Mouse (Mus musculus) layer of hippocampus, postnatal 36 days (tissue): ENCODE data around the gene Sirpb1a. TPM values are rescaled to one million over a fixed set of nuclear protein-coding genes. Genes with fewer than 3 reads are reported as not detected.
"Not testable (repeated sequence)": the region's sequence is repeated elsewhere in the genome, so short reads cannot be mapped to it uniquely, and the experiment has no call there.

ENCODE experiments used
- DNase-seq, 2 experiments: peaks; one replicate each; pipeline ENCODE4 v3.0.0; 2022
- total RNA-seq, 2 experiments: library from RNA; stranded (reverse); gene quantifications; 2 replicates each; pipeline ENCODE4 v1.2.3; 2021

The Sirpb1a gene
- total RNA-seq = not detected

DNA sequence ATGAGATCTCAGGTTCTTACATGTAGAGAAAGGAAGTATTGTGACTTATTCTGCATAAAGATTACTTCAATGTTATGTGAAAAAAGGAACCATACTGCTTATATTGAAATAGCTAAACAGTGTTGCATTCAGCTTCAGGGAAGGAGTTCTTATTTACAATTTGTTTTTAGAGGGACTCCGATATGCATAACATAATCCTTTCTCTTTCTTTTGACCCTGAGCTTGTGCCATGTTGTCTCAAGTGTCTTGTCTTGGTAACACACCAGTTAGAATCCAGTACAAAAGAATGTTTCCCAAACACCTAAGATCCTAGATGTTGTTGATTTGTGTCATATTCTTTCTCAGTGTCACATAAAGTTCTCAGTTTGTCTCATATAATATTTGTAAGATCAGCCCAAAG is at the start of gene Sirpb1a:
Gene Sirpb1a (minus strand): TSS at position 74 of the 400 bp plus-strand sequence.
- not testable (repeated sequence) for DNase-seq

DNA sequence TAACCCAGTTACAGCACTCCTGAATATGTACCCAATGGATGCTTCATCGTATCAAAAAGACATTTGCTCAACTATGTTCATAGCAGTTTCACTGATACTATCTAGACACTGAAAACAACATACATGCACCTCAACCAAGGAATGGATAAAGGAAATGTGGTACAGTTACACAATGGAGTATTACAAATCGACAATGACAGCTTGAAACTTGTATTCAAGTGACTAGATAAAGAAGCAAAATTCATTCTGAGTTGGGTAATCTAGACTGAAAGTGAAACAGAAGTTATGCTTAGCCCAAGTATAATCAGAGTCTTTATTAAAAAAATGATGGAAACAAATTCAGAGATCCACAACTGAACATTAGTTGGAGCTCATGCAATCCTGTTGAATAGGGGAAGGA is 48.5 kb upstream of the Sirpb1a start:
- DNase-seq = not testable (repeated sequence)

DNA sequence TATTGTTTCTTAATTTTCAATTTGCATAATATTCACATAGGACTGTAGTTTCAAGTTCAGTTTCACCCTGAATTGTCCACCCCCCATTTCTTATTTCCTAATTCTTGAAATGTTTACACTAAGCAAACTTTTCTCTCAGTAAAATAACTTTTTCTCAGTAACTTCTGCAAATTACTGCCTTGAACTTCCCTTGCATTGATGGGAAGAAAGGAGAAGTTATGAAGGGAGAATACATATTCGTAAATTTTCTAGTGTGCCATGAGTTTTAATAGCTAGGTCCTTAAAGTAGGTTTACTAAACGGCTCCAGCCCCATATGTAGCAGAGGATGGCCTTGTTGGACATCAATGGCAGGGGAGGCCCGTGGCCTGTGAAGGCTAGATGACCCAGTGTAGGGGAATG is 43.8 kb upstream of the Sirpb1a start:
- DNase-seq = not testable (repeated sequence)

DNA sequence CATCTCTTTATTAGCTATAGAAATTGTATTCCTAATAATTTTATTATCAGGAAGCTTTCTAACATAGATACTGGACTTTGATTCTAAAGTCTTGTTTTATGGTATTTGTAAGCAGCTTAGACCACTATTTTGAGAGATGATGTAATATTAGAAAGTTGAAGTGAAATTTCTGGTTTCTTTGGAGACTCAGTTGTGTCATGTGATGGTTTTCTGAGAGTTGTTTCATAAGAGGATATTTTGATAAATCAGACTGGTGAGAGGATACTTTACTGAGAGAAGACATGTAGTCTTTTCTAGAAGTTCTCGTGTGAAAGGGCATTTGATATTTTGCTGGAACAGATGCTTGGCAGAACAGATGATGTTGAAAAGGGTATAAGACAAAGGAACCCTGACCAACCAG is 17.6 kb upstream of the Sirpb1a start:
- not testable (repeated sequence) for DNase-seq

DNA sequence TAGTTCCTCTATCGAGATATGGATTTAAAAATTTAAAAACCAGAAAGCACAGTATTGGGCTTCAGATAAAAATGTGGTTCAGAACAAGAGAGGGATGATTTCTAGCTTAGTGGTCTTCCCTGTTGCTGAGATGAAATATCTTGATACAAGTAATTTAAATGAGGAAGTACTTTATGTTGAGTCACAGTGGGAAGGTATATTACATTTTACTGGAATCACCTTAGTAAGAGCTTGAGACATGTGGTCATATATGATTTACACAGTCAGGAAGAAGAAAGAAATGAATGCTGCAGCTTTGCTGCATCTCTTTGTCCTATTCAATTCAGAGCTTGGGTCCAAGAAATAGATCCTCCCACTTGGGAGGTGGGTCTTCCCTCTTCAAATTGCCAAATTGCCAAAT is 13.5 kb upstream of the Sirpb1a start:
- DNase-seq = not testable (repeated sequence)

DNA sequence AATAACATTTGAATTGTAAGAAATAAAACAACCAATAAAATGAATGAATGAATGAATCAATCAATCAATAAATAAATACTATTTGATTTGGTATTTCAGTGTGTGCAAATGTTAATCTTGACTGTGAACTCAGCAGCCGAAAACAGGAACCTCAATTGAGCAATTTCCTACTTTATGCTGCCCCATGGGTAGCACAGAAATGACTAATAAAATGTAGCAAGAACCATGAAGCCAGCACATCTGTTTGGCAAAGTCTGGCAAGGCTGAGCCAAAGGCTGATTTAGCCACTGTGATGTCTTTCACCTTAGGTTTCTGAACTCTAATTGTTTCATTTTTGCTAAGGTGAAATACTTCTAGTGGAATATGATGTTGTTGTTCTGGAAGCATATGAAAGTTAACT is 1.6 kb upstream of the Sirpb1a start:
- DNase-seq = no peak

DNA sequence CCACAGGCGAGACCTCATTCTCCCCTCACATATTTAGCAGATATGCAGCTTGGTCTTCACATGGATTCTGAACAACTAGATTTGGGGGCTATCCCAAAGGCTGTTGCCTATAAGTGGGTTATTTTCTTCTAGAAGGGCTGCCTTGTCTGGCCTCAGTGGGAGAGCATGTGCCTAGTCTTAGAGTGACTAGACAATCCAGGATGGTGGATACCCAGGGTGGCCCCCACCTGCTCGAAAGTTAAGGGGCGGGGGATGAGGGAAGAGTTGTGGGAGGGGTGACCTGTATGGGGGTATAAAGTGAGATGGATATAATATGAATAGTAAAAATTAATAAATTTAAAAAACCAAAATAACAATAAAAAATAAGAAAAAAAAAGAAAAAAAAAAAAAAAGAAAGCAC is 70.6 kb downstream of the Sirpb1a start:
- not testable (repeated sequence) for DNase-seq

DNA sequence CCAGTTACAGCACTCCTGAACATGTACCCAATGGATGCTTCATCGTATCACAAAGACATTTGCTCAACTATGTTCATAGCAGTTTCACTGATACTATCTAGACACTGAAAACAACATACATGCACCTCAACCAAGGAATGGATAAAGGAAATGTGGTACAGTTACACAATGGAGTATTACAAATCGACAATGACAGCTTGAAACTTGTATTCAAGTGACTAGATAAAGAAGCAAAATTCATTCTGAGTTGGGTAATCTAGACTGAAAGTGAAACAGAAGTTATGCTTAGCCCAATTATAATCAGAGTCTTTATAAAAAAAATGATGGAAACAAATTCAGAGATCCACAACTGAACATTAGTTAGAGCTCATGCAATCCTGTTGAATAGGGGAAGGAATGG is 76.0 kb downstream of the Sirpb1a start:
- DNase-seq = not testable (repeated sequence)

DNA sequence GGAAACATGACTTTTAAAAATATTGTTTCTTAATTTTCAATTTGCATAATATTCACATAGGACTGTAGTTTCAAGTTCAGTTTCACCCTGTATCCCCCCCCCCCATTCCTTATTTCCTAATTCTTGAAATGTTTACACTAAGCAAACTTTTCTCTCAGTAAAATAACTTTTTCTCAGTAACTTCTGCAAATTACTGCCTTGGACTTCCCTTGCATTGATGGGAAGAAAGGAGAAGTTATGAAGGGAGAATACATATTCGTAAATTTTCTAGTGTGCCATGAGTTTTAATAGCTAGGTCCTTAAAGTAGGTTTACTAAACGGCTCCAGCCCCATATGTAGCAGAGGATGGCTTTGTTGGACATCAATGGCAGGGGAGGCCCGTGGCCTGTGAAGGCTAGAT is 80.7 kb downstream of the Sirpb1a start:
- DNase-seq = not testable (repeated sequence)

DNA sequence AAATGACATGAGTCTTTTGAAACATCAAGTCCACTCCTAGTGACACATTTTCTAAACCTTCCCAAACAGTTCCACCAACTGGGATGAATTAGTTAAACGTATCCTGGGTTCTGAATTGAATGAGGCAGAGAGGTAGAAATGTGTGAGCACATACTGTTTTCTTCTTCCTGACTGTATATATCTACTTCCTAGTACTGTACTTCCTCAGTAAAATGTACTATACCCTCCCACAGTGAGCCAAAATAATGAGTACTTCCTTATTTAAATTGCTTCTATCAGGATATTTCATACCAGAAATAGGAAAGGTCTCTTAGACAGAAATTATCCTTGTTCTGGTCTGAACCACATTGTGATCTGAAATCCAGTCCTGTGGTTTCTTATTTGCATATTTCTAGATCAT is 86.0 kb downstream of the Sirpb1a start:
- no peak for DNase-seq

DNA sequence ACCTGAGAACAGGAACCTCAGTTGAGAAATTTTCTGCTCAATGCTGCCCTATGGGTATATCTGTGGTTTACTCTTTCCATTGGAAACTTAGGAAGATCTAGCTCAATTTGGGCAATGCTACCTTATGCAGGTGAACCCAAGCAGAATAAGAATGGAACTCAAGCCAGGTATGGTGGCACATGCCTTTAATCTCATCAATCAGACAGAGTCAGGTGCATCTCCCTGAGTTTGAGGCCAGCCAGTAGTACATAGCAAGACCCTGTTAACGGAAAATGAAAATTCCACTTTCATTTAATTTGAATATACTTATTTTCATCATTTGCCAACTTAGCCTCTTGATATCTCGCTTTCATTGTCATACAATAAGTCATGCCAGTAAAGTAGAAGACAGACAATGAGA is 92.1 kb downstream of the Sirpb1a start:
- no peak for DNase-seq

DNA sequence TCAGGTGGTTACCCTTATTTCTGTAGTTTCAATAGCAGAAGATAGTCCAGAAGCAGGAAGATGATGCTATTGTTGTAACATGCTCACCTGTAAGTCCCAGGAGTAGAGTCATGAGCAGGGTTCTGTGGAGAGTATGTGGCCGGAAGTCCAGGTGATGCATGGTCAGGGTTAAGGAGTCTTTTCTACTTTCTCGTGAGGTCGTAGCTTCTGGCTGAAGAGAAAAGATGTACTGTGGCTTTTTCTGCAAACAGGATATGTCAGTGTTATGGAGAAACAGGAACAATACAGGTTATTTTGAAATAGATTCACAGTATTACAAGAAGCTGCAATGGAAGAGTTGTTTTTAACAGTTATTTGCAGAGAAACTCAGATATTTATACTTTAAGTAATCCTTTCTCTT is 94.3 kb downstream of the Sirpb1a start, which contains the start of gene Gm9733:
Gene Gm9733 (minus strand): TSS at position 240 of the 400 bp plus-strand sequence.
- no peak for DNase-seq

DNA sequence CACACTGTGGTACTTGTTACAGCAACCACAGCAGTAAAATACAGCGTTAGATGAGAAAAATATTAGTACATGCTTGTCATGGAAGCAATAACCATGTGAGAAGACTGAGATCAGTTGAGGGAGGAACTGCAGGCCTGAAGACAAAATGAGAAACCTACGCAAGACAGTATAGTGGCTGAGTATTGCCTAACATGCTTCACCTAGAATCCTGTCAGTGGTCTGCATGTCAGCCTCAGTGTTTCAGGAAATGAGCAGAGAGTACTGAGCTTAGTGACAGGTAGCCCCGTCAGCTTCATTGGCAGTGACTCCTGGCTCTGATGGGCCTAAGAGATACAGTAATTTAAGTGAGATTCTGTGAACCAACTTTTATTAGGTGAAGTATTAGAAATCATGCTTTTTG is 94.8 kb downstream of the Sirpb1a start:
- no peak for DNase-seq

DNA sequence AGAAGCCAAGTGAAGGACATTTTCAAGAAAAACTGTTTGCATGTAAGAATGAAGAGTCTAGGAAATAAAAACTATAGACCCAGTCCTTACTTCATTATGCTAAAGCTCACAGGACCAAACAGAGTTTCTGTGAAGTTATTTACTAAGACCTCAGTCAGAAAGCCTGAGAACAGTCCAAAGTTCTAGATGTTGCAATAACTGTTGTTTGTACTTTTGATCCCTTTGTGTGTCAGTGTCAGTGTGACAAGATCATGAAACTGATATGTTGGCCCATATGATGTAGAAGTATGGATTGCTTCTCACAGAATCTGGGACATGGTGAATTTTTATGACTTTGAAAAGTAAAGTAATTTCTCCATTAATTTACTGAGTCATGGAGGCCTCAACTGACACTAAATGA is 96.8 kb downstream of the Sirpb1a start:
- no peak for DNase-seq

Other genes with a start within 250 kb of the Sirpb1a start
- not detected for gene Gm9733, start 94.2 kb downstream of the Sirpb1a start, total RNA-seq
- not detected for gene Sirpb1b, start 148.5 kb upstream of the Sirpb1a start, total RNA-seq